Mouse (Mus musculus) olfactory bulb, adult 2 months (tissue): Measurements from ENCODE around the gene Ahdc1. TPM values are rescaled to one million over a fixed set of nuclear protein-coding genes. Genes with fewer than 3 reads are reported as not detected.

Experiments
- H3K27ac ChIP-seq: fragments of 200-500 bp; 2 replicates; pipeline ENCODE4 v1.5.1; 2012; ENCODE audit warnings: low read depth, low read length; ENCODE audit not compliant: insufficient read depth
- H3K4me1 ChIP-seq: fragments of 200-500 bp; 2 replicates; pipeline ENCODE4 v1.6.1; 2012; ENCODE audit warnings: low read length; ENCODE audit not compliant: control insufficient read depth, insufficient read depth
- H3K4me3 ChIP-seq: fragments of 200-500 bp; 2 replicates; pipeline ENCODE4 v1.5.1; 2012; ENCODE audit warnings: mild to moderate bottlenecking, low read depth, low read length, moderate library complexity; ENCODE audit not compliant: insufficient read depth
- CTCF ChIP-seq: fragments of 200-500 bp; IDR thresholded peaks from 2 replicates; pipeline ENCODE4 v1.5.1; 2012; ENCODE audit warnings: low read depth, mild to moderate bottlenecking, low read length, moderate library complexity; ENCODE audit not compliant: insufficient read depth
- POLR2A ChIP-seq: fragments of 200-500 bp; IDR thresholded peaks from 2 replicates; pipeline ENCODE4 v1.6.1; 2012; ENCODE audit warnings: mild to moderate bottlenecking, low read depth, low read length, moderate library complexity; ENCODE audit not compliant: insufficient read depth
- WGBS: fragments of 180-500 bp; shearing (Covaris S2); methylation state at CpG from one replicate; pipeline ENCODE4 v1.1.7; 2018; 5-methylcytosine and 5-hydroxymethylcytosine counted together
- polyA plus RNA-seq: library from polyadenylated mRNA; stranded (reverse); fragments of >200 nt; gene quantifications from 2 replicates; pipeline ENCODE4 v1.2.4, GENCODE M21; 2012; ENCODE audit warnings: low replicate concordance; ENCODE audit not compliant: missing spikeins, insufficient read depth, insufficient read length

Ahdc1 gene
- polyA plus RNA-seq, 1 experiment: not detected

- TF ChIP-seq POLR2A (no peak), CTCF (no peak)
- H3K27ac ChIP-seq: peak overlapping the region; percentile 2; the same call in 1 of the 2 replicates
- H3K4me1 ChIP-seq: peaks cover 70% of the 10 kb centered on the region
- 14% methylated on average over 10 of the region's 10 CpGs for WGBS
- peak overlapping the region; percentile 7 for H3K4me3 ChIP-seq
Measured at GRCm38 (mm10) chr4:133014896-133015709, 4.0 kb downstream of the Ahdc1 start.

DNA sequence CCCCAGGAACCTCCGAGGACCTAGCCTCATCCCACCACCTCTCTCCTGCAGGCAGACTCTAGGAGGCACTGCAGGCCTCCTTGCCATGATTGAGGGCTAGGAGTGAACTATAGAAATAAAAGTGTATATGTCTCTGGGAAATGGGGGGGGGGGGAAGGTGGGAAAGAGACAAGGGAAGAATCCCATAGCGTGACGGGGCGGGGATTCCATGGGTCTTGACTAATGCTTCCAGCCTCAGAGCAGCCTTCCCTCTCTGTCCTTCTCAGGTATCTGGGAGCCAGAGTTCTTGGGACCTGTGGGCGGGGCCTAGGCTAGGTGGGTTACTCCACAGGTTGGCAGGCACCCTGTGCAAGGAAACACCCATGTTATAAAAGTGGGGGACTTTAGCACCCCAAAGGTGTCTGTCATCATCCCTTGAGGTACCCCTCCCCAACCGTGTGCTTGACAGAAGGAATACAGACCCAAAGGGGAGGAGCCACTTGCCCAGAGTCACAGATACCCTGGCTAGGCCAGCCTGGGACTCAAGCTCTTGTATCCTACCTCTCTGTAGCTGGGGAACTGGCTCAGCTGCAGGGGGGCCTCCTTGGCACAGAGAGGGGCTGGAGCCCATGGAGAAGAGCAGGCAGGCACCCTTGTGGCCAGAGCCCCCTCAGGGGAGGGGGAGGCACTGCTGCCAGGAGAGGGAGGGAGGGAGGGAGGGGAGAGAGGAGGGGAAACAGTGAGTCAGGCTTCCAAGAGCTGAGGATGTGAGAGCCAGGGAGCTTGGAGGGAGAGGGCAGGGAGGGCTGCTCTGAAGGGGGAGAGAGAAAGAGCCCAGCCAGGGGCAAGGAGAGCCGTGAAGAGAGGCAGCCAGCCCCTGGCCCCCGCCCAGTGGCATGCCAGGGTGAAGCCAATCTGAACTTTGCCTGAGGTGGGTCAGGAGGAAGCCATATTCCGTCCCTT lies 4.9 kb downstream of the Ahdc1 start:
- TF ChIP-seq CTCF (no peak), POLR2A (no peak)
- WGBS: 26% methylated on average over 9 of the region's 9 CpGs
- H3K27ac ChIP-seq: peak overlapping the region; percentile 76
- H3K4me1 ChIP-seq: peaks cover 73% of the 10 kb centered on the region
- H3K4me3 ChIP-seq: no peak overlapping the region

GRCm38 (mm10) chr4:133016677-133017415 lies 5.8 kb downstream of the Ahdc1 start:
- Histone ChIP-seq H3K4me3 (no peak overlapping the region), H3K4me1 (peaks cover 79% of the 10 kb centered on the region), H3K27ac (peak overlapping the region; percentile 76)
- WGBS: 32% methylated on average over 4 of the region's 4 CpGs
- TF ChIP-seq POLR2A (no peak), CTCF (no peak)

GRCm38 (mm10) chr4:133017597-133018262 lies 6.7 kb downstream of the Ahdc1 start:
- no peak overlapping the region for H3K27ac ChIP-seq
- WGBS: 39% methylated on average over 6 of the region's 6 CpGs
- H3K4me3 ChIP-seq: no peak overlapping the region
- TF ChIP-seq CTCF (no peak), POLR2A (no peak)
- peaks cover 88% of the 10 kb centered on the region for H3K4me1 ChIP-seq

DNA sequence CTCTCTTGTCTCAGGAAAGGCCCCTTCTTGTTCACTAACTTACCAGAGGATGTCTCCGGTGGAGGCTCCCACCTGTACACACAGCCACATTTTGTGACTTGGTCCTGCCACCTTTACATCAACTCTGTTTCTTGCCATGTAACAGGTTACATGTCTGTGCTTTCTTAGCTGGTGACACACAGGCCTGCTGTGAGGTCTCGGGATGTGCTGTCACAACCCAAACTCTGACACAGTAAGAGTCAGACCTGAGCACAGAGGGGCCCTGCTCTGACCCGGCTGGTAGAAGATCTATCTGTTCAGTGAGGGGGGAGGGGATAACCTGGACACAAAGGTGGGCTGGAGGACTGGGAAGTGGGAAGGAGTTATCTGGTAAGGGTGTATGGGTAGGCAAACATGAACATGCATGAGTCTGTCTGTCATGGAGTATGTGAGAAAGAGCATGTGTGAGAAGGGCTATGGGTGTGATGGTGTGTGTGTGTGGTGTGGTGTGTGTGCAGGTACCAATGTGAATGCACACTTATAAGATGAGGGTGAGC lies 7.3 kb downstream of the Ahdc1 start:
- TF ChIP-seq CTCF (no peak), POLR2A (no peak)
- WGBS: 54% methylated on average over 3 of the region's 3 CpGs

DNA sequence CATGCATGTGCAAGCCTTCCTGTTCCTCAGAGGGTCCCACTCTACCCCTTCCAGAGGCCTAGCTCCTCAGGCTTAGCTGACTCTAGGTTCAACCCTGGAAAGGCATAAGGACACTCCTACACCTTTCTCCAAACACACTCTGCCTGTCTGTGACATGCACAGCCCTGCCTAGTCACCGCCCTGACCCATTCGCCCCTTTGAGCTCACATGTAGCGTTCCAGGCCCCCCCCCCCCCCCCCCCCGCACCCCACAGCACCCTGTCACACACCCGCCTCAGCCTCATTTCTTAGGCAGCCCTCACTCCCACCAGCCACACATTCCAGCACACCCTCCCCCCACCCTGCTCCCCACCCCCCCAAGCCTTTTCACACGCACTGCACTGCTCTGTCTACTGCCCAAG lies 9.7 kb downstream of the Ahdc1 start:
- peaks cover 90% of the 10 kb centered on the region for H3K4me1 ChIP-seq
- no peak overlapping the region for H3K27ac ChIP-seq
- TF ChIP-seq POLR2A: no peak
- no peak for TF ChIP-seq CTCF
- H3K4me3 ChIP-seq: no peak overlapping the region
- 14% methylated on average over 6 of the region's 6 CpGs for WGBS

More for the DNA sequence above, 7.3 kb downstream of the Ahdc1 start:
- H3K4me1 ChIP-seq: peaks cover 88% of the 10 kb centered on the region
- no peak overlapping the region for H3K27ac ChIP-seq
- no peak overlapping the region for H3K4me3 ChIP-seq

DNA sequence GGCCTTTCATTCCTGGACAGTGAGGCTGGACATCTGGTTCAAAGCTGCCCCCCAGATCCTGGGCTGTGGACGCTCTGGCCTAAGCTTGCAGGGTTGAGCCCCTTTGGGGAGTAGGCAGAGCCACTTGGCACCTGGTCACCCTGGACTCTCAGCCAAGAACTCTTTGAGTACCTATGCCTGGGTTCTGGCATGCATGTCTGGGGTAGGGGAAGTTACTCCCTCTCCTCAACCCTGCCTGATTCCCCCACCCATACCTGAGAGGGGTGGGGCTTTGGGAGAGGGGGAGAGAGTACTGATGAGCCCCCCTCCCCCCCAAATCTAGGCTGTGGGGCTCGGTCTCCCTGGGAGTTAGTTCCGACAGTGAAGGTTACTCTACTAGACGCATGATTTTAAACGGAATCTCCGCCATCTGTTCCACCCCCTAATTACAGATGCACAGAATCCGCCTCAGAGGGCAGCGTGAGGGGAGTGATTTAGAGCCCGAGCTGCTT lies 10.2 kb downstream of the Ahdc1 start:
- Histone ChIP-seq H3K4me1 (peaks cover 86% of the 10 kb centered on the region), H3K4me3 (0 out of 2 replicates have a peak overlapping the region, but pooled peaks have one; percentile 1), H3K27ac (no peak overlapping the region)
- TF ChIP-seq POLR2A: no peak
- TF ChIP-seq CTCF: no peak
- 9% methylated on average over 9 of the region's 9 CpGs for WGBS

GRCm38 (mm10) chr4:133022217-133022616 lies 11.2 kb downstream of the Ahdc1 start:
- Histone ChIP-seq H3K4me3 (peak overlapping the region; percentile 16; the same call in 1 of the 2 replicates), H3K4me1 (peaks cover 84% of the 10 kb centered on the region), H3K27ac (no peak overlapping the region)
- TF ChIP-seq CTCF (no peak), POLR2A (no peak)
- WGBS: 18% methylated on average over 14 of the region's 14 CpGs
